Mouse (Mus musculus) midbrain, embryonic 15.5 days (tissue): Measurements from ENCODE around the gene Dbh. TPM values are rescaled to one million over a fixed set of nuclear protein-coding genes. Genes with fewer than 3 reads are reported as not detected.

Source experiments
- ATAC-seq: fragments of 200-750 bp; cut with Nextera tagmentation; replicated peaks from 2 replicates; pipeline ENCODE4 v1.8.0; 2017; ENCODE audit warnings: moderate TSS enrichment
- H3K27ac ChIP-seq: fragments of 300-500 bp; sonication (generic); 2 replicates; pipeline ENCODE4 v1.5.1; 2015; ENCODE audit warnings: mild to moderate bottlenecking, inconsistent platforms
- H3K27me3 ChIP-seq: fragments of 300-500 bp; sonication (generic); replicated peaks from 2 replicates; pipeline ENCODE4 v1.6.1; 2015; ENCODE audit warnings: inconsistent platforms
- H3K36me3 ChIP-seq: fragments of 300-500 bp; sonication (generic); replicated peaks from 2 replicates; pipeline ENCODE4 v1.6.1; 2015; ENCODE audit warnings: inconsistent platforms
- H3K4me1 ChIP-seq: fragments of 300-500 bp; sonication (generic); 2 replicates; pipeline ENCODE4 v1.6.1; 2015; ENCODE audit warnings: inconsistent platforms
- H3K4me2 ChIP-seq: fragments of 300-500 bp; sonication (generic); 2 replicates; pipeline ENCODE4 v1.6.1; 2015; ENCODE audit warnings: inconsistent platforms, mild to moderate bottlenecking, moderate library complexity
- H3K4me3 ChIP-seq: fragments of 300-500 bp; sonication (generic); 2 replicates; pipeline ENCODE4 v1.5.1; 2015; ENCODE audit warnings: mild to moderate bottlenecking, inconsistent platforms
- H3K9ac ChIP-seq: fragments of 300-500 bp; sonication (generic); 2 replicates; pipeline ENCODE4 v1.6.1; 2015; ENCODE audit warnings: mild to moderate bottlenecking, inconsistent platforms
- H3K9me3 ChIP-seq: fragments of 300-500 bp; sonication (generic); 2 replicates; pipeline ENCODE4 v1.6.1; 2016; ENCODE audit warnings: inconsistent platforms
- WGBS: fragments of 180-500 bp; shearing (Covaris S2); methylation state at CpG from one replicate; pipeline ENCODE4 v1.1.7; 2015; ENCODE audit warnings: mixed read lengths; 5-methylcytosine and 5-hydroxymethylcytosine counted together
- polyA plus RNA-seq: library from polyadenylated mRNA; unstranded; fragments of >200 nt; fragmentation: Nextera tagmentation; extraction: Ambion mirVana; gene quantifications from 2 replicates; pipeline ENCODE4 v1.2.1, GENCODE M21; 2015

Dbh gene
- polyA plus RNA-seq, 1 experiment from 2014 or later = 0.65 TPM

- H3K27ac ChIP-seq = no peak overlapping the region
- no peaks in the 10 kb centered on the region for H3K36me3 ChIP-seq
- H3K4me1 ChIP-seq = no peaks in the 10 kb centered on the region
- H3K27me3 ChIP-seq = no peaks in the 10 kb centered on the region
- no peak for ATAC-seq
- H3K4me2 ChIP-seq = no peak overlapping the region
- H3K9ac ChIP-seq = no peak overlapping the region
- H3K9me3 ChIP-seq = no peaks in the 10 kb centered on the region
- H3K4me3 ChIP-seq = no peak overlapping the region
- 90% methylated on average over 5 of the region's 5 CpGs for WGBS
Observed at GRCm38 (mm10) chr2:27207126-27207525, 42.1 kb downstream of the Dbh start.

DNA sequence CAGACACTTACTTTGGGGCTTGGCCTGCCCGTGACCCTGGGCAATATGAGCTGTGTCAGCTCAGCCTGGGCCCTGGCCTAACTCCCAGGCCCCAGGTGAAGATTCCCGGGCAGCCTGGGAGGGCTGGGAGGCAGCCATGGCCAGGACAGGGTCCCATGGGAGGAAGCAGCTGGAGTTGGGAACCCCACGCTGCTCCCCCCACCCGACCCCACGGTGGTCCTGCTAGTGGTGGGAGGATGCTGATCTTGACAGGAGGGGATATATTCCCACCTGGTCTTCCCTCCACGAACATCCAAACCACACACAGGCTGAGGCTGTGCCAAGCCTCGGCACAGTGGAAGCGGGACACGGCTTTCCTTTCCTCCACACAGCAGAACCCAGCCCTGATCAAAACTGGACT is 44.3 kb downstream of the Dbh start:
- Histone ChIP-seq H3K4me2 (no peak overlapping the region), H3K27me3 (no peaks in the 10 kb centered on the region), H3K36me3 (no peaks in the 10 kb centered on the region), H3K4me1 (no peaks in the 10 kb centered on the region), H3K27ac (no peak overlapping the region), H3K4me3 (no peak overlapping the region), H3K9me3 (no peaks in the 10 kb centered on the region), H3K9ac (no peak overlapping the region)
- ATAC-seq = no peak
- WGBS = 83% methylated on average over 9 of the region's 9 CpGs

GRCm38 (mm10) chr2:27209816-27210215 is 44.8 kb downstream of the Dbh start:
- WGBS = 51% methylated on average over 5 of the region's 5 CpGs
- no peak overlapping the region for H3K4me2 ChIP-seq

DNA sequence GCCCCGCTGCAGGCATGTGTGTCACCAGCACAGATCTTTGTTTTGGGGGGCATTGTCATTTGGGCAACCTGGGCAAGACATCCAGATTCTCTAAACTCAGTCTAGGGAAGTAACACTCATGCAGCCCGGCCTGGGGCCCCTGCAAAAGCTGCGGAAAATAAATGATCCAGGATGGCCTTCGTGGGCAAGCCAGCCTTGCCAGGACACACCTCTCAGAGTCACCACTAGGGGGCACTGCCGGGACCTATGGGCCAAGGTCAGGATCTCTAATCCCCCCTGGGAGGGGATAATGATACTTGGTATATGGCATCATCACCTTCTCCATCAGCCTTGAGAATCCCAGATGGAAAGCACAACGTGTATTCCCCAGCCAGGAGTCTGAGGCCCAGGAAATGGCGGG is 45.2 kb downstream of the Dbh start:
- H3K4me3 ChIP-seq = no peak overlapping the region
- no peak overlapping the region for H3K9ac ChIP-seq
- H3K27me3 ChIP-seq = no peaks in the 10 kb centered on the region
- H3K9me3 ChIP-seq = no peaks in the 10 kb centered on the region
- ATAC-seq = no peak
- H3K4me1 ChIP-seq = no peaks in the 10 kb centered on the region
- no peak overlapping the region for H3K27ac ChIP-seq
- 56% methylated on average over 7 of the region's 7 CpGs for WGBS
- H3K4me2 ChIP-seq = no peak overlapping the region
- H3K36me3 ChIP-seq = no peaks in the 10 kb centered on the region

More at GRCm38 (mm10) chr2:27209816-27210215, 44.8 kb downstream of the Dbh start:
- Histone ChIP-seq H3K4me3 (no peak overlapping the region), H3K9me3 (no peaks in the 10 kb centered on the region), H3K4me1 (no peaks in the 10 kb centered on the region), H3K27me3 (no peaks in the 10 kb centered on the region), H3K27ac (no peak overlapping the region), H3K36me3 (no peaks in the 10 kb centered on the region), H3K9ac (no peak overlapping the region)
- no peak for ATAC-seq

DNA sequence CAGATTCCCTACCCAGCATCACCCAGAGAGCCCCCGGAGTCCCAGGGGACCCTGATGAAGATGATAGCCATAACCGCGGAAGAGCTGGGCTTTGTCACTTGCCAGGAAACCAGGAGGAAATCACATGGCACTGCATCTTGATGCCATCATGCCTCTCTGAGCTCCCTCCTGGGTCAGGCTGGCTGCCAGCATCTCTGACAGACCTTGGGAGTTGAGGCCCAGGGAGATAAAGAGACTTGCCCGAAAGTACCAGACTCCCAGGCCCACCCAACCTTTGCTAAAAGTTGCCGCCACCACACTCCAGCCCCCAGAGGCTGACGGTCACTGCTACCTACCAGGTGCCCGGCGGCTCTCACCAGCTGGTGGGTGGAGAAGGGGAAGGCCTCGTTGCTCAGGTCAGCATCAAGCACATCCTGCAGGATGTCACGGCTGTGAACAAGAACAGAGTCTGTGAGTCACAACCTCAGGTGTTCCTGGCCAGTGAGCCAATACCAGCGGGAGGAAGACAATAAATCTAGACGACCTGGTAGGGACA is 45.7 kb downstream of the Dbh start:
- H3K4me1 ChIP-seq = no peaks in the 10 kb centered on the region
- no peak overlapping the region for H3K9ac ChIP-seq
- no peaks in the 10 kb centered on the region for H3K9me3 ChIP-seq
- no peak overlapping the region for H3K4me3 ChIP-seq
- no peaks in the 10 kb centered on the region for H3K27me3 ChIP-seq
- no peak overlapping the region for H3K4me2 ChIP-seq
- 88% methylated on average over 12 of the region's 12 CpGs for WGBS
- no peak for ATAC-seq
- H3K36me3 ChIP-seq = no peaks in the 10 kb centered on the region
- H3K27ac ChIP-seq = no peak overlapping the region

GRCm38 (mm10) chr2:27211966-27212893 is 47.2 kb downstream of the Dbh start:
- H3K27me3 ChIP-seq = no peaks in the 10 kb centered on the region
- 69% methylated on average over 8 of the region's 8 CpGs for WGBS
- H3K27ac ChIP-seq = no peak overlapping the region
- no peak for ATAC-seq
- no peak overlapping the region for H3K4me2 ChIP-seq
- H3K4me1 ChIP-seq = 0 out of 2 replicates have a peak, but pooled peaks cover under 1% of the 10 kb centered on the region
- no peaks in the 10 kb centered on the region for H3K9me3 ChIP-seq
- H3K9ac ChIP-seq = no peak overlapping the region
- H3K4me3 ChIP-seq = no peak overlapping the region
- H3K36me3 ChIP-seq = no peaks in the 10 kb centered on the region

DNA sequence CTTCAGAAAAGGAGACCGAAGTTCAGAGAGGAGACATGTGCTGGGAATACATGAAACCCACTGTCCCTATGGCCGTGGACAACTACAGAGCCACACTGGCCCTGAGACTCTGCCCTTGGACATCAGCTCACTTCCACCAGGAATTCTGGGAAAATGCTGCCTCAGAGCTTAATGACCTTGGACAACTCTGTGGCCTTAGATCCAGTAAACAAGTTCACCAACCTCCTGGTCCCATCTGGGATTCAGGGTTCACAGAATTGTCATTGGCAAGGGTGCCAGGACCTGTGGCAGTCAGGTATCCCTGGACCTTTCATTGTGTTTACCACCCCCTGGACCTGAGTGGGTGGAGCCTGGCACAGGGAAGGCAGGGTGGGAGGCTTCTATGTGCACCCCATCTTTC is 50.5 kb downstream of the Dbh start:
- Histone ChIP-seq H3K4me2 (no peak overlapping the region), H3K27ac (no peak overlapping the region), H3K9me3 (no peaks in the 10 kb centered on the region), H3K27me3 (no peaks in the 10 kb centered on the region), H3K4me1 (peaks cover 5% of the 10 kb centered on the region; the same call in 1 of the 2 replicates), H3K9ac (no peak overlapping the region), H3K4me3 (no peak overlapping the region), H3K36me3 (no peaks in the 10 kb centered on the region)
- no peak for ATAC-seq
- WGBS = 85% methylated on average over 2 of the region's 2 CpGs

GRCm38 (mm10) chr2:27218121-27218544 is 53.1 kb downstream of the Dbh start:
- Histone ChIP-seq H3K4me2 (no peak overlapping the region), H3K4me1 (peaks cover 5% of the 10 kb centered on the region; the same call in 1 of the 2 replicates), H3K36me3 (no peaks in the 10 kb centered on the region), H3K27me3 (no peaks in the 10 kb centered on the region), H3K4me3 (no peak overlapping the region), H3K27ac (no peak overlapping the region), H3K9ac (no peak overlapping the region), H3K9me3 (no peaks in the 10 kb centered on the region)
- no peak for ATAC-seq
- 89% methylated on average over 2 of the region's 2 CpGs for WGBS

- 87% methylated on average over 8 of the region's 8 CpGs for WGBS
- H3K27ac ChIP-seq = no peak overlapping the region
- H3K27me3 ChIP-seq = no peaks in the 10 kb centered on the region
- no peak overlapping the region for H3K4me3 ChIP-seq
- peaks cover 5% of the 10 kb centered on the region; the same call in 1 of the 2 replicates for H3K4me1 ChIP-seq
- ATAC-seq = no peak
- no peaks in the 10 kb centered on the region for H3K36me3 ChIP-seq
- no peak overlapping the region for H3K4me2 ChIP-seq
- H3K9ac ChIP-seq = no peak overlapping the region
- H3K9me3 ChIP-seq = no peaks in the 10 kb centered on the region
Observed at GRCm38 (mm10) chr2:27218569-27218968, 53.5 kb downstream of the Dbh start.

DNA sequence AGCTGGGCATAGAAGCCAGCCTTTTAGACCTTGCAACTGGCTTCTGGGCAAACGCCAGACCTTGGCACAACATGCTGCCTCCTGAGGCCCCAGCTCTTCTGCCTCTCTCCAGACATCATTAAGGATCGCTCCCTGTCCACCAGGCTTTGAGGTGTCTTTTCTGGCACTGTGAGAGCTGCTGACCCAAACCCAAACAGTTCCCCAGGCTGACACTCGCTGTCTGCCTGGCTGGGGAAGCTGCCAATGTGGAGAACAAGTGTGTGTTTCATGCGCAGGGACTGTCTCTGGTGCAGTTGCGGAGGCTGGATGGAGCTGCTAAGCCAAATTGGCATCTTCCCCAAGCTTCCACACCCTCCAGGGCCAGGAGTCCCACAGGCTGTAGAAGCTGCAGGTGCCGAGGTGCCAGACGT is 58.0 kb downstream of the Dbh start:
- Histone ChIP-seq H3K27me3 (no peaks in the 10 kb centered on the region), H3K36me3 (no peaks in the 10 kb centered on the region), H3K4me3 (no peak overlapping the region), H3K4me2 (no peak overlapping the region), H3K4me1 (no peaks in the 10 kb centered on the region), H3K27ac (no peak overlapping the region), H3K9ac (no peak overlapping the region), H3K9me3 (no peaks in the 10 kb centered on the region)
- no peak for ATAC-seq
- 78% methylated on average over 7 of the region's 7 CpGs for WGBS

GRCm38 (mm10) chr2:27226572-27226971 is 61.5 kb downstream of the Dbh start:
- H3K4me2 ChIP-seq = no peak overlapping the region
- H3K27ac ChIP-seq = no peak overlapping the region
- H3K36me3 ChIP-seq = no peaks in the 10 kb centered on the region
- H3K9me3 ChIP-seq = no peaks in the 10 kb centered on the region
- no peak overlapping the region for H3K9ac ChIP-seq
- H3K27me3 ChIP-seq = no peaks in the 10 kb centered on the region
- no peaks in the 10 kb centered on the region for H3K4me1 ChIP-seq
- no peak for ATAC-seq
- no peak overlapping the region for H3K4me3 ChIP-seq
- 64% methylated on average over 7 of the region's 7 CpGs for WGBS

DNA sequence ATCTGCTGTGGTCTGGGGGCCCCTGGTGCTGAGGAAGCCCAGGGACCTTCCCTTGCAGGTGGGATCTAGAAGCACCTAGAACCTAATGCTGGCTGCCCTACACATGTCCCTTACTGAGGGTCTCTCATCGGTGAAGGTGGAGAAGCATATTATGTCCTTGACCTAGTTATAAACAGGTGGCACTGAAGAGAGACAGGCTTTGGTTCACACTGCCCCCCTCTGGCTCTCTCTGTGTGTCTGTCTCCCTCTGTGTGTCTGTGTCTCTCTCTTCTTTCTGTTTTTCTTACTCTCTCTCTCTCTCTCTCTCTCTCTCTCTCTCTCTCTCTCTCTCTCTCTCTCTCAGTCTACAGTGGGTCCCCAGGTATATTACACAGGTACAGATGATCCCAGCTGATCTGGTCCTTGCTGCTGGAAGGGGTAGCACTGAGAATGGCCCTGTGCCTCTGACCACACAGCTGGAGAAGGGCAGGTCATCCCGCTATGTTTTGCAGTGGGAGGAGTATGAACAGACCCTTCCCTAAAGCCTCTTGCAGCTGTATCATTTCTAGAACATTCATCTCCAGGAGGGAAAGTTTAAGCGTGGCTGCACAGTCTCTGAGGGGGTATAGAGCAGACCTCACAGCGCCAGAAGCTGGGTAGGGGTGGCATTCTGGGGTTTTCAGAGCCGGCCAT is 63.9 kb downstream of the Dbh start:
- H3K4me2 ChIP-seq = no peak overlapping the region
- H3K9ac ChIP-seq = no peak overlapping the region
- H3K4me1 ChIP-seq = no peaks in the 10 kb centered on the region
- H3K27me3 ChIP-seq = no peaks in the 10 kb centered on the region
- no peak overlapping the region for H3K27ac ChIP-seq
- no peak for ATAC-seq
- no peaks in the 10 kb centered on the region for H3K9me3 ChIP-seq
- H3K4me3 ChIP-seq = no peak overlapping the region
- WGBS = 81% methylated on average over 5 of the region's 5 CpGs
- no peaks in the 10 kb centered on the region for H3K36me3 ChIP-seq
